Mouse (Mus musculus) ovary, postnatal 36 days (tissue): ENCODE measurements around the gene Ift20.
"Not testable (repeated sequence)": the region's sequence is repeated elsewhere in the genome, so short reads cannot be mapped to it uniquely, and the experiment has no call there.

ENCODE experiments used
- DNase-seq: peaks from one replicate; pipeline ENCODE4 v3.0.0; 2022; ENCODE audit warnings: low spot score, mixed read lengths

Gene Ift20

DNA sequence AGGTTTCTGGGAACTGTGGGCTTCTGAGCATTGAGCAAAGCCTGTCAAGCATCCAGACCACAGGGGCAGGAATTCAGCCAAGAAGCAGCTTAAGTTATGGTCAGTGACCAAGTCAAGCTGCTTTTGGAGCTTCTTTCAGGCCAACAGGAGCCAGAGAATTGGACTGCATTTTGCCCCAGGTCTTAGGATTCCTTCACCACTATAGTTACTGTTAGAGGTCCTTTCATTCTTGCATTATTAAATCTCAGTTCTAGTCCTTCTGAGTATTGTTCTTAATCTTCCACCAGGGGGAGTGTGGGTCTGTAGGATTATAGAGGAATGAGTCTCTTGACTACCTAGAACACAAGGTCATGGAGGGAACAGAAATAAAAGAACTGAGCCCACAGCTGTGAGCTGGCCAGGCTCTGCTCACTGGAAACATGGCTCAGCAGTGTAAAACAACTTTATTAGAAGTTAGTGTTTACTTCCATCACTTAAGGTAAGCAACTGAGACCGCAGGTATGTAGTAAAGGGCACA lies 13.6 kb upstream of the Ift20 start:
- DNase-seq = no peak

DNA sequence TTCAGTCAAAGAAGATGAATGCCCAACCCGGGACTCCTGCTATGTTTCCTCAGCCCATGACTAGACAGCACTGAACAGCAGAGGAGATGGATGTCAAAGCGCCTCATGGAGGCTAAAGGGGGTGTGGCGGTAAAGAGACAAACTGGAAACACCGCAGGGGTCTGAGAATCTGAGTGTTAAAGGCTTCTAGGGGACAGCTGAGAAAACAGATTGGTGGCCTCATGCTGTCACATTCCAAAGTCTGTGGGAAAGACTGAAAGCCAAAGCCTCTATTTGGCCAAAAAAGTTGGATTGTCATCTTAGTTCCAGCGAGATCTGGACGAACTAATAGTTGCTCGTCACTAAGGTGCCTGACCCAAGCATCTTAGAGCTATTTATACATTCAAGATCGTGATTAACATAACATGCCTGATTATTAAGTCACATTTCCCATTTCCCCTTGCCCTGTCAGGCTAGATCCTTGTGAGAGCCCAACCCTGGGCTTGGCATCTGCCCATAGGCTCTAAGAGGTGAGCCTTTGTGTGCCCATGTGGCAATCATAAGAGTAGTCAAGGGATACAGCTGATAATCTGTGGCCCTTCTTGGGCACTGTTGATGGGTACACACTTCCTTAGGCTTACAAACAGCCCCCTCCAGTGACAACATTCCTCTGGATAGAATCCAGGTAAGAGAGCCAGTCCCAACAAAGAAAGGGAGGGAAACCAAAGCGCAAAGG lies 12.8 kb upstream of the Ift20 start:
- DNase-seq = no peak

- DNase-seq = no peak
These were observed 11.3 kb upstream of the Ift20 start for GRCm38 (mm10) chr11:78524838-78525237.

DNA sequence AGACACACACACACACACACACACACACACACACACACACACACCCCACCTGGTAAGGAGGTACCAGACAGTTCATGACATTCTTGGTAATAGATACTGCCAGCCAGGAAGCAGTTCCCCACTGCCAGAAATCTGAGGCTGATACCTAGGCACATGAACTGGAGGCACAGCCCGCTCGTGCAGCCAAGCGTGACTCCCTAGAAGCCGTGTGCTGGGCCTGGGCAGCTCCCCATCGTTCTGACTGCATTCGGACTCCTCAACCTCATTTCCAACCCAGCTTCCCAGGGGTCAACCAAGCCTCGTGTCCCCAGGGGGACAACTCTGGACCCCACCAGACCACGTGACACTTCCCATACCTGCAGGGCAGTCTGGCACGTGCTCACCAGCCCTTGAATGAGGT lies 7.4 kb upstream of the Ift20 start:
- no peak for DNase-seq

- DNase-seq = no peak
These were observed 6.2 kb upstream of the Ift20 start for GRCm38 (mm10) chr11:78530001-78530400.

DNA sequence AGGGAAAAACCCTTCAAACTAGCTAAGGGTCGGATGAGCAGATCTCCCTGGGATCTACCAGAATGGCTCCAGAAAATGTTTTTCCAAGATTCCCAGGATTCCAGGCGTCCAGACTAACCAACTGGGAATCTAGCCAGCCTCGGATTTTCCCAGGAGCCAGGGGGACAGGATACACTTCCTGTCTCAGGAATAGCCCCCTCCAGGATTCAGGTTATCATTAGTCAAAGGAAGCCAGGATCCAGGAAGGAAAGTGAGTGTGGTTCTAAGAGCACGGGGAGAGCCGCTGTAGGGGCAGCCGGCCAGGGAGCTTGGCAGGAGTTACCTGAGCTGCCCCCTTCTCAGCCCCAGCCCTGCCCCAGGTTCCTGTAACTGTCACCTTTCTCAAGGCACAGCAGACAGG lies 5.1 kb upstream of the Ift20 start:
- DNase-seq = no peak

GRCm38 (mm10) chr11:78531515-78531914 lies 4.6 kb upstream of the Ift20 start:
- DNase-seq = not testable (repeated sequence)

- DNase-seq = no peak
These were observed 1.6 kb upstream of the Ift20 start for GRCm38 (mm10) chr11:78534516-78534915.

DNA sequence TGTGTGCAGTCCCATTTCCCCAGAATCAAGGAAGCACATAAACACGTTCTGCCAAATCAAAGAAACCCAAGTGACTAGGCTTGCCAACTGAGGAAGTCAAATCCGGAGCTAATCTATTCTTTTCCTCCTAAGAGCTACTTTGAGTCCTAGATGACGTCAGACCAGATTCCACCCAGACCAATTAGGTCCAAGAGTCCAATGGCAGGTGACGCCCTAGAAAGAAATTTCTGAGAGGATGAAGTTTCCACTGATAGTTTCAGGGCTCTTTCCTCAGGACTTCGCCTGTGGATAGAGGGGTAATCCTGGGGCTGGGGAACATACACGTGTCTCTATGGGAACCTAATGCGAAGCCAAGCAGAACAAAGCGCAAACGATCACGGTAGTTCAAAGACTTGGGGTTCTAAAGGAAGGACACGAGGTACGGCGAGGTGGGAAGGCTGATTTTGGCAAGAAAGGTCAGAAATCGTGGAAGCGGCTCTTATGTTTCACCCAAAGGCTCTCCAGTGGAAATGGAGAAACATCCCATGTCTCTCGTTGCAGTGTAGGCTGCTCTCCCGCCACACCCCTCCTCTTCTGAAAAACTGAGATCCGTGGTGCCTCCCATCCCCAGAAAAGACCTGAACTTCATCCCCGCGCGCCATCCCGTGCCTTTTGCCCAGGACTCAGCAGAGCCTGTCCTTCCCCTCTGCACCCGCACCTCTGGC lies 633 bp upstream of the Ift20 start:
- DNase-seq = no peak

GRCm38 (mm10) chr11:78536690-78537084 lies 526 bp downstream of the Ift20 start:
- DNase-seq = no peak

GRCm38 (mm10) chr11:78540358-78540757 lies 4.2 kb downstream of the Ift20 start:
- DNase-seq = no peak

DNA sequence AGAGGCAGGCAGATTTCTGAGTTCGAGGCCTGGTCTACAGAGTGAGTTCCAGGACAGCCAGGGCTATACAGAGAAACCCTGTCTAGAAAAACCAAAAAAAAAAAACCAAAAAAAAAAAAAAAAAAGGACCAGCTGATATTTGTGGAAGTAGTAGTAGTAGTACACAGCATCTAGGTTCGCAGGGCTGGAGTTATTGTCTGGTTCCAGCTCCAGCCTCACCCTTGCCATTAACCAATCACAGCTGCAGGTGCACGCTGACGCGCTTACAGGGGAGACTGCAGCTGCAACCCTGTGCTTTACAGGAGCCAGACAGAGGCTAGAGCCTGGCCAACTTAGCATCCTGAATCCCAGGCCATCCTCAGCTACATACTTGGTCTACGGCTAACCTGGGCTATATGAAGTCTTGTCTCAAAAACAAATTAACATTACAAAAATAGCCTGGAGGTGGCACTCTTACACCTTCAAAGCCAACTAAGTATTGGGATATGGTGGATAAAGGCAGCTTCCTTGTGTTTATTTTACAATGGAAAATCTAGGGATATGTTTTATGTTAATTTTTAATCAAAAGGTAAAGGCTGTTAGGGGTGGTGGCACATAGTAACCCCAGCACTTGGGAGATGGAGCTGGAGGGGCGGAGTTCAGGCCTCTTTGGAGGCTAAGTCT lies 8.4 kb downstream of the Ift20 start:
- DNase-seq = no peak

GRCm38 (mm10) chr11:78545181-78545580 lies 9.0 kb downstream of the Ift20 start:
- no peak for DNase-seq

DNA sequence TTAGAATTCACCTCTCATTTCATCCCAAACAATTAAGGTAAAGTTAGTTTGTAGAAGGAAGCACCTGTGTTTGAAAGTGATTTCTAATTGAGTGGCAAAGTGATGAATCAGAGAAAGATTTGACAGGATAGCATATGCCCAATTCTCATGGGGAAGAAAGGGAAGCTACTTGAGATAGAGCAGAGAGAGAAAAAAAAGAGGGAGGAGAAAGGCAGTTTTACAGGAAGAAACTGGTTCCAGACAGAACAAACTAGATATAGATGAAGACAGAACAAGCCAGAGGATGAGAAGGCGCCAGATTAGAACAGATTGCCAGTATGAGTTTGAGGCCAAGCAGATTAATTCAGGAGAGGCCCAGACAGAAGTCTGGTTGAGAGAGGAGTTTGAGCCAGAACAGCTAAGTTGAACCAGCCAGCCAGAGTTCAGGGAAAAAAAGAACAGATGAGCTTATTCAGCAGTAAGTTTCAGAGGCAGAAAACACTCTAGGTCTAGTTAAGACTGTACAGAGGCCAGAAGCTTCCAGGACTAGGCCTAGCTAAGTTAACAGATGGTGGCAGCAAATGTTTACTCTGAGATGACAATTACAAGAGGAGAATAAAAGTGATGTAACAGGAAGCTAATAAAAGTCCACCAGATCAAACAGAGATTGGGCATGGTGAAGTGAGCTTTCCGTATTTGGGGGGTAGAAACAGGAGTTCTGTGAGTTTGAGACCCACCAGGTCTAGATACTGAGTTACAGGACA lies 11.7 kb downstream of the Ift20 start:
- DNase-seq = no peak

GRCm38 (mm10) chr11:78549491-78549987 lies 13.4 kb downstream of the Ift20 start:
- no peak for DNase-seq

DNA sequence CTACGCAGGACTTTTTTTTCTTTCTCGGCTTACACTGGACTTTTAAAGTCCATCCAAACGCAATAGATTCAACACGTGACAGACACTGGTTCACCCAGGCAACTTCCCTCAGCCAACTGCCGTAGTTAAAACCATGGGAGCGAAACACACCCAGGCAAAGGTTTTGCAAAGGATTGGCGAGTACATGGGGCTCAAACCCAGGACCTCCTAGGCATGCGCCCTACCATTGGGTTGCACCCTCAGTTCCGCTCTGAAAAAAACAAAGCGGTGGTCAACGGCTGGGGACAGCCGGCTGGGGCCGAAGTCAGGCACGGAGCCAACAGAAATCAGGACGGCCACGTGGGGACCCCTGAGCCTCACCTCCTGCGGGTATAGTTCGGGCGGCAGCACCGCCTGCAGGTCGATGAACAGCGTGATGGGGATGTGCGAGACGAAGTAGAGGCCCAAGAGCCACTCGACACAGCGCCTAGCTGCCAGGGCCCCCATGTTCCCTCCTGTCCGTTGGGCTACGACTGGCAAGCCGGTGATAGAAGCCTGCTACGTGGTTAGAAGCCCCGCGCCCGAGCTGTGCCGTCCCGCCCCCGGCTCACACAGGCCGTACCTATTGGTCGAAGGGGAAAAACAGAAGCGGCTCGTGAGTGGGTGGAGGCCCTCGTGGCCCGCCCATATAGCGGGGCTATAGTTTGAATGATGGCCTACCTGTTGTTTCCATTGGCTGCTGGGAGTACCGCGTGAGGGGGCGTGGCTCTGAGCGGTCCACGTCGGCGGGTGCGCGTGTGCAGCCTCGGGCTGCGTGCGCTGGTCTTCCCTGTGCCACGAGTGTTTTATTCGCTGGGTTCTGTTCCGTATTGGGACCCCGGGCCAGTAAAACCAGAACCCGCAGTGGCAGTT lies 14.3 kb downstream of the Ift20 start, which contains the start of gene Tmem97:
Gene Tmem97, minus strand, starts transcription at position 610 of the 891 bp plus-strand sequence.
- peak; percentile 93 for DNase-seq

- DNase-seq = no peak
These were observed 14.9 kb downstream of the Ift20 start for GRCm38 (mm10) chr11:78551059-78551398.

GRCm38 (mm10) chr11:78555623-78556022 lies 19.5 kb downstream of the Ift20 start:
- DNase-seq = peak; percentile 48

- no peak for DNase-seq
These were observed 19.9 kb downstream of the Ift20 start for GRCm38 (mm10) chr11:78556070-78556469.

GRCm38 (mm10) chr11:78557241-78557640 lies 21.1 kb downstream of the Ift20 start:
- DNase-seq = no peak

- peak; percentile 41 for DNase-seq
These were observed 24.3 kb downstream of the Ift20 start for GRCm38 (mm10) chr11:78560447-78560846.
